Mouse (Mus musculus) heart, postnatal 10 days (tissue): ENCODE data around the gene Cldn10. TPM values are rescaled to one million over a fixed set of nuclear protein-coding genes. Genes with fewer than 3 reads are reported as not detected.
A peak's percentile ranks its signal among the peaks of the same experiment; 100 is the strongest.

ENCODE experiments used
- DNase-seq, 2 experiments: peaks; one replicate each; pipeline ENCODE4 v3.0.0; 2021
- intact Hi-C: fragments of 180-260 bp; cut with DNase I; formaldehyde crosslinking; loops from one replicate; pipeline ENCODE4 v1.15.1; 2025
- total RNA-seq, 2 experiments: library from RNA; stranded (reverse); gene quantifications; 2 replicates each; pipeline ENCODE4 v1.2.3; 2021

Gene Cldn10
- total RNA-seq, 2 experiments from 2014 or later: 0.60 TPM; not detected in 1

GRCm38 (mm10) chr14:118903397-118903796, 115.7 kb downstream of the Cldn10 start:
- intact Hi-C loops: no loop called here
- DNase-seq: no peak

- intact Hi-C loops: no loop called here
- no peak for DNase-seq
Observed at GRCm38 (mm10) chr14:118903867-118904562, 116.3 kb downstream of the Cldn10 start.

- DNase-seq: no peak
- intact Hi-C loops: loop anchor here (5.0 kb wide), 1 partner anchor 85 kb away; no protein-coding TSS in a partner anchor
Observed at GRCm38 (mm10) chr14:118907592-118907991, 119.9 kb downstream of the Cldn10 start.

GRCm38 (mm10) chr14:118909872-118910271, 122.2 kb downstream of the Cldn10 start:
- intact Hi-C loops: loop anchor here (2.0 to 5.0 kb wide), 4 partner anchors 37 to 117 kb away; no protein-coding TSS in a partner anchor
- DNase-seq: peak; percentile 37

GRCm38 (mm10) chr14:118910332-118911222, 122.9 kb downstream of the Cldn10 start:
- intact Hi-C loops: loop anchor here (2.0 to 5.0 kb wide), 3 partner anchors 37 to 116 kb away; no protein-coding TSS in a partner anchor

GRCm38 (mm10) chr14:118911521-118911920, 123.8 kb downstream of the Cldn10 start:
- DNase-seq: no peak
- intact Hi-C loops: loop anchor here (2.0 to 5.0 kb wide), 3 partner anchors 36 to 115 kb away; no protein-coding TSS in a partner anchor

More at GRCm38 (mm10) chr14:118910332-118911222, 122.9 kb downstream of the Cldn10 start:
- DNase-seq: peak; percentile 71 to 85

- intact Hi-C loops: loop anchor here (5.0 kb wide), 2 partner anchors 34 to 69 kb away; no protein-coding TSS in a partner anchor
- DNase-seq: no peak
Observed at GRCm38 (mm10) chr14:118913651-118914050, 125.9 kb downstream of the Cldn10 start.

- intact Hi-C loops: no loop called here
- DNase-seq: peak; percentile 24 to 51
Observed at GRCm38 (mm10) chr14:118919025-118919424, 131.3 kb downstream of the Cldn10 start.

GRCm38 (mm10) chr14:118920654-118921053, 132.9 kb downstream of the Cldn10 start:
- intact Hi-C loops: no loop called here

GRCm38 (mm10) chr14:118922251-118922650, 134.5 kb downstream of the Cldn10 start:
- intact Hi-C loops: no loop called here
- DNase-seq: no peak

More at GRCm38 (mm10) chr14:118920654-118921053, 132.9 kb downstream of the Cldn10 start:
- no peak for DNase-seq

- peak; percentile 32 for DNase-seq
- intact Hi-C loops: no loop called here
Observed at GRCm38 (mm10) chr14:118922667-118923184, 135.0 kb downstream of the Cldn10 start.

Other genes with a start within 250 kb of the Cldn10 start
- gene Abcc4, start 81.7 kb upstream of the Cldn10 start, total RNA-seq: 1 to 10 TPM; 5.2 to 6.2 TPM
- 1 to 10 TPM; 4.0 to 5.4 TPM for gene Dzip1, start 137.6 kb downstream of the Cldn10 start, total RNA-seq
- 10 to 100 TPM; 26.4 to 27.1 TPM for gene Dnajc3, start 150.1 kb downstream of the Cldn10 start, total RNA-seq